Mouse (Mus musculus) G1E (cell line): ENCODE data around the gene Btnl2.

Experiments used
- CTCF ChIP-seq: IDR thresholded peaks from 2 replicates; pipeline ENCODE4 v1.5.1; 2012; ENCODE audit warnings: low read depth, low read length, inconsistent platforms, mixed read lengths
- GATA2 ChIP-seq: IDR thresholded peaks from 2 replicates; pipeline ENCODE4 v1.6.1; 2012; ENCODE audit warnings: low read depth, low read length, inconsistent platforms, borderline replicate concordance
- POLR2AphosphoS5 ChIP-seq: IDR thresholded peaks from 2 replicates; pipeline ENCODE4 v1.6.1; 2012; ENCODE audit warnings: low read depth, low read length, inconsistent platforms; ENCODE audit not compliant: insufficient replicate concordance
- TAL1 ChIP-seq: conservative IDR thresholded peaks from 2 replicates; pipeline ENCODE4 v1.6.1; 2012; ENCODE audit warnings: low read depth, low read length, inconsistent platforms, mixed read lengths

DNA sequence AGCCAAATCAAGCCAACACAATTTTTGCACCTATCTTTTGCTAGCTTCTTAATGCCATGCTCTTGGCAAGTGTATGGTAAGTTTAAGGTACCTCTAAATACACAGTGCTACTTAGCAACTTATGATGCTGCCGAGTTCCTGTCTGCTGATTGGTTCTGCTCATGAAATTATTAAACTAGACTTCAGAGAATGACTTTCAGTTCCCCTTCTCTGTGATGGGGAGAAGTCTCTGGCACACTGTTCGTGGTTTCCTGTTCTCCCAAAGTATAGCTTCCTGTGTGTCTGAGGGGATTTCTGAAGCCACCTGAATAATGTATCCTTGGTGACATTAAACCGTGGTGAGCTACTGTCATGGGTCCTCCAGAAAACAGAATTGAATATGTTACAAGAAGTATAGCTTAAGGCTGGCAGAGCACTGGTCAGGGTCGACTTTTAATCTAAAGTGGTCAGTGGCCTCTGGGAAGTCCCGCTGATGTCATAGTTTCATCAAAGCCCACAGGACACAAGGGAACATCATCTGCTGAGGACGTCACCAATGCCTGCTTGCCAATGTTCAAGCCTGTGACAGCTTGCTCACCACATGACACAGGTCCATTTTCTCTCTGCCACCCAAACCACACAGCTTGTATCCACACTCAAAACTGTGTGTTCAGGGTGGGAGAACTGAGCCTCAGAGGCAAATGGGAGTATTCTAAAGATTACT, 6.9 kb upstream of the Btnl2 start:
- TF ChIP-seq CTCF (no peak), POLR2AphosphoS5 (no peak), TAL1 (no peak), GATA2 (no peak)
